Mouse (Mus musculus): ENCODE measurements around the gene C1s1. TPM values are rescaled to one million over a fixed set of nuclear protein-coding genes. Genes with fewer than 3 reads are reported as not detected.
"Not testable (repeated sequence)": the region's sequence is repeated elsewhere in the genome, so short reads cannot be mapped to it uniquely, and the experiment has no call there.

Gene C1s1
- polyA plus RNA-seq, 1 experiment from 2014 or later: 1.1 TPM

- no peak overlapping the region for H3K27ac ChIP-seq (replicated peaks)
- no peaks in the 10 kb centered on the region for H3K27me3 ChIP-seq
- H3K4me3 ChIP-seq: no peak overlapping the region
- H3K36me3 ChIP-seq: no peaks in the 10 kb centered on the region
- H3K4me2 ChIP-seq: no peak overlapping the region
- no peak overlapping the region for H3K9ac ChIP-seq
- ATAC-seq (ENCODE audit: low FRiP score, low read depth): no peak
- H3K9me3 ChIP-seq: peaks cover 3% of the 10 kb centered on the region; the same call in 1 of the 2 replicates
- 85% methylated on average over 3 of the region's 3 CpGs for WGBS
- no peaks in the 10 kb centered on the region for H3K4me1 ChIP-seq (replicated peaks)
Observed at GRCm38 (mm10) chr6:124549023-124549550, 6.9 kb upstream of the C1s1 start.

- H3K36me3 ChIP-seq; H3K27me3 ChIP-seq; H3K4me1 ChIP-seq (replicated peaks); H3K4me2 ChIP-seq; H3K27ac ChIP-seq (replicated peaks); H3K9me3 ChIP-seq; H3K4me3 ChIP-seq; H3K9ac ChIP-seq; ATAC-seq (ENCODE audit: low FRiP score, low read depth): not testable (repeated sequence)
- 100% methylated on average over 2 of the region's 3 CpGs for WGBS
Observed at GRCm38 (mm10) chr6:124547979-124548378, 5.8 kb upstream of the C1s1 start.

- WGBS: 87% methylated on average over 2 of the region's 2 CpGs
- Histone ChIP-seq H3K4me2 (no peak overlapping the region), H3K27ac (replicated peaks) (no peak overlapping the region), H3K4me1 (replicated peaks) (no peaks in the 10 kb centered on the region), H3K9ac (no peak overlapping the region), H3K4me3 (no peak overlapping the region), H3K27me3 (no peaks in the 10 kb centered on the region), H3K9me3 (no peaks in the 10 kb centered on the region), H3K36me3 (no peaks in the 10 kb centered on the region)
- no peak for ATAC-seq (ENCODE audit: low FRiP score, low read depth)
Observed at GRCm38 (mm10) chr6:124545425-124545824, 3.3 kb upstream of the C1s1 start.

DNA sequence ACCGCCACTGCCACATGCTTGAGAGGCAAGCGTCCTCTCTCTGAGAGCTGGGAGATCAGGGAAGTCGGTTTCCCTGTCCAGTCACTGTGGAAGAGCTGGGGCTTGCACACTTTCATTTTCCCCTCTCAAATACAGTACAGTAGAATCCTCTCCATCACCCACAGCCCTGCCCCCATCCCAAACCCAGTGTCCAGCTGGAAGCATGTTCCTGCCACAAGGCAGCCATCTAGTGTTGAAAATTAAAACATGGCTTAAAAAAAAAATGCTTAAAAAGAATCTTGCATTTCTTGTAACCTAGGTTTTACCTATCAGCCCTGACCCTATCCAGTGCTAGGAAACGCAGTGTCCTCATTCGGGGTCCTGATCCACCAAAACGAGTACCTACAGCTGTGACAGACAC lies 2.3 kb upstream of the C1s1 start:
- Histone ChIP-seq H3K27me3 (no peaks in the 10 kb centered on the region), H3K9me3 (no peaks in the 10 kb centered on the region), H3K36me3 (no peaks in the 10 kb centered on the region), H3K9ac (no peak overlapping the region), H3K4me2 (no peak overlapping the region), H3K4me3 (no peak overlapping the region), H3K4me1 (replicated peaks) (no peaks in the 10 kb centered on the region), H3K27ac (replicated peaks) (no peak overlapping the region)
- WGBS: 87% methylated on average over 6 of the region's 6 CpGs
- no peak for ATAC-seq (ENCODE audit: low FRiP score, low read depth)

- not testable (repeated sequence) for H3K4me1 ChIP-seq (replicated peaks); H3K36me3 ChIP-seq; H3K9me3 ChIP-seq; H3K4me2 ChIP-seq; H3K27ac ChIP-seq (replicated peaks); H3K9ac ChIP-seq; H3K4me3 ChIP-seq; ATAC-seq (ENCODE audit: low FRiP score, low read depth); H3K27me3 ChIP-seq
- WGBS: 85% methylated on average over 2 of the region's 2 CpGs
Observed at GRCm38 (mm10) chr6:124541176-124541575, 983 bp downstream of the C1s1 start.

GRCm38 (mm10) chr6:124536125-124536829 lies 5.9 kb downstream of the C1s1 start:
- H3K27me3 ChIP-seq; H3K9me3 ChIP-seq; H3K36me3 ChIP-seq; H3K4me2 ChIP-seq; H3K27ac ChIP-seq (replicated peaks); H3K9ac ChIP-seq; H3K4me1 ChIP-seq (replicated peaks); H3K4me3 ChIP-seq; ATAC-seq (ENCODE audit: low FRiP score, low read depth): not testable (repeated sequence)
- 87% methylated on average over 8 of the region's 8 CpGs for WGBS

GRCm38 (mm10) chr6:124531077-124531476 lies 11.1 kb downstream of the C1s1 start:
- no peak for ATAC-seq (ENCODE audit: low FRiP score, low read depth)
- H3K4me3 ChIP-seq: no peak overlapping the region
- no peak overlapping the region for H3K9ac ChIP-seq
- H3K36me3 ChIP-seq: no peaks in the 10 kb centered on the region
- WGBS: 90% methylated on average over 8 of the region's 8 CpGs
- no peaks in the 10 kb centered on the region for H3K9me3 ChIP-seq
- H3K27ac ChIP-seq (replicated peaks): no peak overlapping the region
- no peaks in the 10 kb centered on the region for H3K27me3 ChIP-seq
- no peaks in the 10 kb centered on the region for H3K4me1 ChIP-seq (replicated peaks)
- no peak overlapping the region for H3K4me2 ChIP-seq

DNA sequence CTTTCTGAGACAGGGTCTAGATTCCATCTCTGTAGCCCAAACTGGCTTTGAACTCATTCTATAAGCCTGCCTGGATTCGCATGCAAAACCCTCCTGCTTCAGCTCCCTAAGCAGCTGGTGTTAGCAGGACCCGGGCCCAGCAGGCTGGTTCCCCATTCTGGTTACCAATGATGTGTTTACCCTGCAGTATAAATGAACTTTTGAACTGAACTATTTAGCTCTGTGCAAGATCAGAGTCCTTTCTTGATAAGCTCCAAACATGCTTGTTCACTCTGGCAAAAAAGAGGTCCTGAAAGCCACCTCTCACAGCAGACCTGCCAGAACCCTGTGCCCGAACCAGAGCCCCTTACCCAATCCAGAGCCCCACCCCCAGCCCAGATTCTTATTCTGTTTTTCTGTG lies 14.3 kb downstream of the C1s1 start:
- ATAC-seq (ENCODE audit: low FRiP score, low read depth): no peak
- H3K27me3 ChIP-seq: no peaks in the 10 kb centered on the region
- no peaks in the 10 kb centered on the region for H3K36me3 ChIP-seq
- no peak overlapping the region for H3K4me3 ChIP-seq
- no peak overlapping the region for H3K9ac ChIP-seq
- no peak overlapping the region for H3K27ac ChIP-seq (replicated peaks)
- H3K9me3 ChIP-seq: no peaks in the 10 kb centered on the region
- H3K4me2 ChIP-seq: no peak overlapping the region
- 82% methylated on average over 3 of the region's 3 CpGs for WGBS
- H3K4me1 ChIP-seq (replicated peaks): no peaks in the 10 kb centered on the region

DNA sequence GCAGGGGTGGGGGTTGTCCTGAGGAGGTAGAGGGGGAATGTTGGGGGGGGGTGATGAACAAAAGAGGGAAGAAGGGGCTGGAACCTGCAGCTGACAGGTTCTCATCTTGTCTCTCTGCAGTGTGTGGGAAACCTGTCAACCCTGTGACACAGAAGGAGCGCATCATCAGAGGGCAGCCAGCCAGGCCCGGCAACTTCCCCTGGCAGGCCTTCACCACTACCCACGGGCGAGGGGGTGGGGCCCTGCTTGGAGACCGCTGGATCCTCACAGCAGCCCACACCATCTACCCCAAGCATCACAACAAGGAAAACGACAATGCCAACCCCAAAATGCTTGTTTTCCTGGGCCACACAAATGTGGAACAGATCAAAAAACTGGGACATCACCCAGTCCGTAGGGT lies 20.1 kb downstream of the C1s1 start:
- not testable (repeated sequence) for H3K4me1 ChIP-seq (replicated peaks); H3K27ac ChIP-seq (replicated peaks); H3K27me3 ChIP-seq; H3K9ac ChIP-seq; H3K36me3 ChIP-seq; H3K4me3 ChIP-seq; H3K9me3 ChIP-seq; ATAC-seq (ENCODE audit: low FRiP score, low read depth); H3K4me2 ChIP-seq
- 65% methylated on average over 7 of the region's 7 CpGs for whole genome bisulfite sequencing

- H3K4me3 ChIP-seq; H3K9me3 ChIP-seq; H3K4me1 ChIP-seq (replicated peaks); H3K36me3 ChIP-seq; H3K9ac ChIP-seq; H3K27ac ChIP-seq (replicated peaks); ATAC-seq (ENCODE audit: low FRiP score, low read depth); H3K27me3 ChIP-seq; H3K4me2 ChIP-seq: not testable (repeated sequence)
- 98% methylated on average over 4 of the region's 4 CpGs for WGBS
Observed at GRCm38 (mm10) chr6:124517733-124518132, 24.4 kb downstream of the C1s1 start.

DNA sequence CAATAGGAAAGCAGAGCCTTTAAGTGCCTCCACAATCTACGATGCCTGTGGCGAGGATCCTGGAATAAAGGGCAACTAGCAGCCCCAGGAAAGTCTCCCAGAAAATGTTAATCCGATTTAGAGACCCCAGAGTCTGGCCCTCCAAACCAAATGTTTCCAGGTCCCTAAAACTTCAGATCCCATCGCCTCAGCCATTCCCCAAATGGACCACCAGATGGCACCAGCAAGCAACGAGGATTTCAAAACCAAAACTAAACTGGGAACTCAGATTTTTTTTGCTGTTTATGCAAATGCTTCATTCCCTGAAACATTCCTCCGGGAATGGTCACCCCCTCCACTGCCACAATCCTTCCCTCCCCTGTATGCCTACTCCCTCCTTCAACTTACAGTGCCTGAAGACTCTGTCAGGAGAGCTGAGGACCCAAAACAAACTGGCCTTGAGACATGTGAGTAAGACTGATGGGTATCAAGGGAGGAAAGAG lies 29.8 kb downstream of the C1s1 start, which contains the start of gene C1ra:
TSS of gene C1ra (plus strand) at position 51 of the 482 bp plus-strand sequence.
- Histone ChIP-seq H3K4me1 (replicated peaks) (no peaks in the 10 kb centered on the region), H3K9me3 (no peaks in the 10 kb centered on the region), H3K4me2 (peak within 1 kb of the TSS; percentile 43), H3K36me3 (no peaks in the 10 kb centered on the region), H3K9ac (no peak within 1 kb of the TSS), H3K4me3 (no peak within 1 kb of the TSS), H3K27me3 (no peaks in the 10 kb centered on the region), H3K27ac (replicated peaks) (no peak within 1 kb of the TSS)
- ATAC-seq (ENCODE audit: low FRiP score, low read depth): no peak
- 14% methylated on average over 6 of the region's 6 CpGs for WGBS

DNA sequence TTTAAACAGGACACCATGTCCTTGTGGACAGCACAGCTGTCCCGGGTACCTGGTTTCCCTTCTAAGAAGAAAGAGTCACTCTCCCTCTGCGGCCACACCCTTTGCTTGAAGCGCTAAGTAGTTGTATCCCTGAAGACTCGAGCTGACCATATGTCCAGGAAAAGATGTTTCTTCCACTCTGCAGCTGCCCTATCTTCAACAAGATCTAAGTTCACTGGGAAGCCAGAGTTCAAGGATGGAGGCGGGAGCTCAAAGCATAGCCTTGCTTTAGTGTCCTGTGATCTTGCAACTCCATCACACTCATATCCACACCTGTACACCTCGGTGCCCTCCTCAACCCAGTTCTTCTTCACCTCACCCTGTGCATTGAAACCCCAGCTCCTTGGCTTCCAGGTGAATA lies 30.2 kb downstream of the C1s1 start:
- WGBS: 73% methylated on average over 6 of the region's 6 CpGs
- no peaks in the 10 kb centered on the region for H3K9me3 ChIP-seq

DNA sequence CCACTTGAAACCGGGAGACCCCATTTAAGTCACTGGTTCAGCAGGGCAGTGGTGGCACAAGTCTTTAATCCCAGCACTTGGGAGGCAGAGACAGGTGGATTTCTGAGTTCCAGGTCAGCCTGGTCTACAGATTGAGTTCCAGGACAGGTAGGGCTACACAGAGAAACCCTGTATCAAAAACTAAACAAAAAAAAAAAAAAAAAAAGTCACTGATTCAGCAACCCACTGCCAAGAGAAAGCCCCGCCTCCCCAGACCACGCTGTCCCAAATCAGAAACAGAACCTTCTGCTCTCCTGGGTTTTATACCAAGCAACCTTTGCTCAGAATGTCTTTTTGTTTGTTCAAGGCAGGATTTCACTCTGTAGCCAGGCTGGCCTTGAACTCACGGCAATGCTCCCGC lies 33.0 kb downstream of the C1s1 start:
- H3K27ac ChIP-seq (replicated peaks); H3K27me3 ChIP-seq; H3K9me3 ChIP-seq; ATAC-seq (ENCODE audit: low FRiP score, low read depth); H3K4me3 ChIP-seq; H3K36me3 ChIP-seq; H3K9ac ChIP-seq; H3K4me2 ChIP-seq; H3K4me1 ChIP-seq (replicated peaks): not testable (repeated sequence)
- 85% methylated on average over 5 of the region's 5 CpGs for WGBS

More for the DNA sequence above, 30.2 kb downstream of the C1s1 start:
- Histone ChIP-seq H3K27me3 (no peaks in the 10 kb centered on the region), H3K4me1 (replicated peaks) (no peaks in the 10 kb centered on the region), H3K36me3 (no peaks in the 10 kb centered on the region), H3K4me3 (no peak overlapping the region), H3K27ac (replicated peaks) (no peak overlapping the region), H3K4me2 (no peak overlapping the region), H3K9ac (no peak overlapping the region)
- no peak for ATAC-seq (ENCODE audit: low FRiP score, low read depth)
